Mouse (Mus musculus) MEL (cell line): ENCODE data around the gene Rer1.
A peak's percentile ranks its signal among the peaks of the same experiment; 100 is the strongest.

Source experiments
- CTCF ChIP-seq, 3 experiments: IDR thresholded peaks in 2 of 3; conservative IDR thresholded peaks in 1 of 3; 2 replicates each; pipeline ENCODE4 v1.5.1; 2011 to 2012; ENCODE audit warnings: low read length in 3 of 3, low read depth in 2 of 3, mild to moderate bottlenecking in 2 of 3, improper control_type of control experiment in 1 of 3, inconsistent platforms in 1 of 3, mixed read lengths in 1 of 3, moderate library complexity in 1 of 3; ENCODE audit not compliant: control insufficient read depth in 1 of 3, insufficient read depth in 1 of 3, poor library complexity in 1 of 3, severe bottlenecking in 1 of 3
- MXI1 ChIP-seq: IDR thresholded peaks from 2 replicates; pipeline ENCODE4 v1.6.1; 2011; ENCODE audit warnings: mild to moderate bottlenecking, low read depth, low read length, improper control_type of control experiment
- POLR2A ChIP-seq, 2 experiments: IDR thresholded peaks; 2 replicates each; pipeline ENCODE4 v1.6.1; 2011 to 2012; ENCODE audit warnings: low read length in 2 of 2, mild to moderate bottlenecking in 2 of 2, control low read depth in 1 of 2, improper control_type of control experiment in 1 of 2, low read depth in 1 of 2, moderate library complexity in 1 of 2; ENCODE audit not compliant: control insufficient read depth in 1 of 2, insufficient read depth in 1 of 2, poor library complexity in 1 of 2
- POLR2AphosphoS2 ChIP-seq: IDR thresholded peaks from 2 replicates; pipeline ENCODE4 v1.6.1; 2011; ENCODE audit warnings: low read length, improper control_type of control experiment
- TCF12 ChIP-seq: IDR thresholded peaks from 2 replicates; pipeline ENCODE4 v1.6.1; 2014; ENCODE audit warnings: low read depth, mild to moderate bottlenecking, inconsistent platforms, low read length, improper control_type of control experiment, moderate library complexity
- UBTF ChIP-seq: IDR thresholded peaks from 2 replicates; pipeline ENCODE4 v1.6.1; 2012; ENCODE audit warnings: low read depth, mild to moderate bottlenecking, inconsistent platforms, low read length, improper control_type of control experiment, moderate library complexity, borderline replicate concordance; ENCODE audit not compliant: insufficient read depth
- USF1 ChIP-seq: IDR thresholded peaks from 2 replicates; pipeline ENCODE4 v1.6.1; 2014; ENCODE audit warnings: low read depth, mild to moderate bottlenecking, inconsistent platforms, low read length, improper control_type of control experiment, moderate library complexity
- ZKSCAN1 ChIP-seq: IDR thresholded peaks from 2 replicates; pipeline ENCODE4 v1.6.1; 2012; ENCODE audit warnings: low read depth, mild to moderate bottlenecking, inconsistent platforms, low read length, improper control_type of control experiment, moderate library complexity
- ZNF384 ChIP-seq: IDR thresholded peaks from 2 replicates; pipeline ENCODE4 v1.6.1; 2012; ENCODE audit warnings: low read depth, mild to moderate bottlenecking, inconsistent platforms, low read length, improper control_type of control experiment

DNA sequence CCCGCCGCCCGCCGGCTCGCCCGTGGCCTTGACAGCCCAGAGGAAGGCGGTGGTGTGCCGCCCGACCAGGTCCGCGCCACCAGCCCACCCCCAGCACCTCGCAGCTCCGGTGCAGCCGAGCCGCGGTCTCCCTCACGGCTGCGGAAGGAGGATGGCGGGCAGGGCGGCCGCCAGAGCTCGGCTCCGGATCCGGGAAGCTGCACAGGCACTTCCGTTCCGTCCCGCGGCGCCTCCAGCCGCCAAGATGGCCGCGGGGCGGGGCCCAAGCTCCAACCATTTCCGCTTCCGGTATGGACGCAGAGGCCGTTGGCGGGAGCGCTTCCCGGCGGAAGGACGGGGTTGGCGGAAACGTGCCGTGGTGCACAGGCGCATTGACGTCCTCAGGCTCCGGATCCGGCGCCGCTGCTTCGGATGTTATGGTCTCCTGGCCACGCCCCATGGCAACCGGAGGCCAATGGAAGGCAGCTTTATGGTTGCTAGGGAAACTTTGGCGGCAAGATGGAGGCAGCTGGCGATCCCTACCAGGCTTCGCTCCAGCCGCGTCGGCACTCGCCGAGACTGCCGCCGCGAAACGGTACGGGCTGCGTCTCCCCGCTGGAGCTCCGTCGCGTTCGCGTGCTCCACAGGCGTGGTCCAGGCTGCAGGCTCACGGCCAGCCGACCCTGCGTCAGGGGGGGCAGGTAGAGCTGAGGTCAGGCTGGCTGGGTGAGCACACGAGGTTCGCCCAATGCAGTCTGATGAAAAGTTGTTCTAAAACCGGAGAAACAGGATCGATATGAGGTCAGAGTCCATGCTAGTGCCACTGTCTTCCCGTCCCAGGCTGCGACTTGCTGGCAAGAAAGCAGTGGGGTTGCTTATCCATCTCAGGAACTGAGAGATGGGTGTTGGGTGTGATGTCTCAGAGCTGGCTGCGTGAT lies at the start of gene Rer1, which contains the start of gene Morn1:
- no peak for TF ChIP-seq ZKSCAN1
- TF ChIP-seq ZNF384 = no peak
- TF ChIP-seq TCF12 = peak; percentile 27; the same call in 1 of the 2 replicates
- TF ChIP-seq CTCF (IDR thresholded peaks at IDR 0.05 in 2 of 3, conservative IDR thresholded peaks at IDR 0.05 in 1 of 3; ENCODE audit: control insufficient read depth in 1 of 3, insufficient read depth in 1 of 3, low read depth in 2 of 3, low read length in 3 of 3, poor library complexity in 1 of 3, severe bottlenecking in 1 of 3) = no peak
- 0 out of 2 replicates have a peak, but pooled peaks have one; percentile 47 for TF ChIP-seq UBTF
- peak in 1 of 2 experiments; percentile 64; a peak in 2 of 4 replicates for TF ChIP-seq POLR2A (IDR thresholded peaks at IDR 0.05; ENCODE audit: control insufficient read depth in 1 of 2, insufficient read depth in 1 of 2, low read depth in 1 of 2, low read length in 2 of 2, poor library complexity in 1 of 2)
- TF ChIP-seq POLR2AphosphoS2 = peak; percentile 66; the same call in 1 of the 2 replicates
- TF ChIP-seq MXI1 = peak; percentile 89
- 0 out of 2 replicates have a peak, but pooled peaks have one; percentile 29 for TF ChIP-seq USF1
